Mouse (Mus musculus) liver, adult 2 months (tissue): Measurements from ENCODE around the gene Lrr1.

ENCODE experiments used
- CTCF ChIP-seq: fragments of 200-500 bp; IDR thresholded peaks from 2 replicates; pipeline ENCODE4 v1.5.1; 2011; ENCODE audit warnings: low read depth, low read length, control low read depth
- POLR2A ChIP-seq: fragments of 200-500 bp; IDR thresholded peaks from 2 replicates; pipeline ENCODE4 v1.6.1; 2011; ENCODE audit warnings: low read length, control low read depth; ENCODE audit not compliant: insufficient read depth; ENCODE audit errors: extremely low read depth

DNA sequence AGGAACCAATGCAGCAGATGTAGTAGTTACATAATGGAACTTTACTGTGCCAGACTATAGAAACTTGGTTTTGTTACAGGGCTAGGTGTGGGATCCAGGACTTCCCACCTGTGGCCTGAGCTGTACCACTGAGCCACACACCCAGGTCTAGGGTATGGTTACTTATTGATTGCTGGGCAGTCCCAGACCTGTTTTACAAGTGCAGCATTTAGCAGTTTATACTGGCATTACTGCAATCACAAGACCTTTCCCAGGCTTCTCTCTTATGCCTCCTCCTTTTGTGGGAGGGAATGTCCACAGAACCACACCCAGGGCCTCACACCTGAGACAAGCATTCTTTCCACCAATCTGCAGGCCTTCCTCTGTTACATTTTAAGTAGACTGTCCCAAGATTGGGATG, 30.4 kb downstream of the Lrr1 start:
- no peak for TF ChIP-seq CTCF
- TF ChIP-seq POLR2A, result no peak
